Mouse (Mus musculus): ENCODE measurements at regions not wholly inside any gene's neighbourhood (a gene's known extent, or its start where the extent isn't known, plus 50 kb on each side); places are given as distances from the start of the nearest gene placed in this dataset.
A peak's percentile ranks its signal among the peaks of the same experiment; 100 is the strongest.

DNA sequence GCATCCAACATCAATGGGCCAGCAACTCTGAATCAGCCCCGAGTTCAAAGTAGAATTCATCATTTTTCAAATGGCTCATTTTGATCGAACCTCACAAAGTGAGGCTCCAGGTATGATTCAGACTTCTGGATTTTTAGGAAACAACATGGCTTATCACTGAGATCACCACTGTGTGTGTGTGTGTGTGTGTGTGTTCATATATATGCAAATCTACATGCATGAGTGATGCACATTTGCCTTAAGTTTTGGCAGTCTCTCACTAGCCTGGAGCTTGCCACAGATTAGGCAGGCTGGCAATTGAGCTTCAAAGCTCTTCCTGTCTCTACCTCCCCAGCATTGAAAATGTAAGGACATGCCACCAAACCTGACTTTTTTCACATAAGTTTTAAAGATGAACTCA lies 195.1 kb upstream of the Mindy3 start:
- intact Hi-C loops (cut with DNase I) = no loop called here
- DNase-seq (ENCODE audit: low spot score in 2 of 2) = no peak

DNA sequence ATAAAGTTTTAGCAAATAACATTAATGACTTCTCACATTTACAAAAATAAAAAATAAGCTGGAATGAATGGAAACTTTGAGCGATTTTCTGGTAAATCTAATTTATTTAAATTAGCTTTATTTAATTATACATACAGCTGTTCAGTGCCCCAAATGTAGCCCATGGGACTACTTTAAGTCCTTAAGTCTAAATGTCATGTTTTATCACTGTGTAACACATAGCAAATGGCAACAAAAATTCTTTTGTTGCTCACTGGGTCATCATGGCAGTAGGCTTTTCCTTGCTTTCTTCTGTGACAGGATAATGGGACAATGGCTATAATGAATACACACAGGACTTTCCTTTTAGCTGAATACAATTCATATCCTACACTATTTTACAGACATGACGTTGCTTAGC lies 194.6 kb upstream of the Mindy3 start:
- no peak for DNase-seq (ENCODE audit: low spot score in 2 of 2)
- intact Hi-C loops (cut with DNase I) = no loop called here

DNA sequence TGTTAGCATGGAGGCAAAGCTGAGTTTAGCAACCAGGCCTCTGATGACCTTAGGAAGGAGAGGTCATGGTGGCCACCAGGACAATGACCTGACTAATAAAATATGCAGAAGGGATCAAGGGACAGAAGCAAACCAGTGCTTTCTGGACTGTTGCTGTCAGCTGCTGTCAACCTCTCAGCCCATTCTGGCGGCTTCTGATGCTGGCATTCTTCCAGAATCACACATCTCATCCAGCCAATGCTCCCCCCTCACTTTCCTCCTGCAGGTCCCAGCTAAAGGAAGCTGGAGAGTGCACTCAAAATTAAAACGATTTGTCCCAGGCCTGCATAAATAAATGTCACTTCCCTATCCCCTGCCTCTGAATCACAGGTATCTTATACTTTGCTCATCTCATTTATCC lies 163.3 kb upstream of the Mindy3 start:
- intact Hi-C loops (cut with DNase I) = no loop called here
- peak in 1 of 2 experiments; percentile 1 for DNase-seq (ENCODE audit: low spot score in 2 of 2)

DNA sequence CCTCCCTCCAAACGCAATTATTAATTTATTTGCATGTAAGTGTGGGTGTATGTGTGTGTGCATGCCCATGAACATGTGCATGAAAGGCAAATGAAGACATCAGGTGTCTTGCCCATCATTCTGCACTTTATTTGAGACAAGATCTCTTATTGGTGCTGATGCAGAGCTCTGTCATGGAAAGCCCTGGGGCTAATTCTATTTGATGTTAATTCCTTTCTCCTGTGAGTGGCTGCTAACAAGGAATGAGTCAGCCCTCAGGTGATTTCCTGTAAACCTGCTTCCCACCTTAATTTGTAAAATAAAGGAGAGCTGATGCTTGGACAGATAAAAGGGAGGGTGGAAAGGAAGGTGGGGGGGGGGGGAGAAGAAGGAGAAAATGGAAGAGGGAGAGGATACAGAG lies 138.5 kb upstream of the Mindy3 start:
- DNase-seq (ENCODE audit: low spot score in 2 of 2) = no peak
- intact Hi-C loops (cut with DNase I) = no loop called here

DNA sequence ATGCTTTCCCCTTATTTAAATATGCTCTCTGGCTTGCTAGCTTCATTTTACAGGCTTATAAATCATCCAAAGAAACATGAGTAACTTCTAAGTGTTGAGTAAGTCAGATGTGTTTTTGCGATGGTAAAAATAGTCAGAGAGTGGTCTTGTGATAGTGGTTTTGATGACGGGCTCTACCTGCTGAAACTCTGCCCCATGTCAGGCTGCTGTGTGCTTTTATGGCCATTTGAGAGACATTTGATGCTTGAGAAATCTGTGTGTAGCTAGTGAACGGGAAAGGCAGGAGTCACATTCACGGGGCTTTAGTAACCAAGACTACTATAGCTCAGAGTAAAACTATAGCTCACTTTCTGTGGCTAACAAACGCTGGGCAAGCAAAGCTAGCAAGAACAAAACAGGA lies 103.1 kb upstream of the Mindy3 start:
- intact Hi-C loops (cut with DNase I) = no loop called here
- no peak for DNase-seq (ENCODE audit: low spot score in 2 of 2)

DNA sequence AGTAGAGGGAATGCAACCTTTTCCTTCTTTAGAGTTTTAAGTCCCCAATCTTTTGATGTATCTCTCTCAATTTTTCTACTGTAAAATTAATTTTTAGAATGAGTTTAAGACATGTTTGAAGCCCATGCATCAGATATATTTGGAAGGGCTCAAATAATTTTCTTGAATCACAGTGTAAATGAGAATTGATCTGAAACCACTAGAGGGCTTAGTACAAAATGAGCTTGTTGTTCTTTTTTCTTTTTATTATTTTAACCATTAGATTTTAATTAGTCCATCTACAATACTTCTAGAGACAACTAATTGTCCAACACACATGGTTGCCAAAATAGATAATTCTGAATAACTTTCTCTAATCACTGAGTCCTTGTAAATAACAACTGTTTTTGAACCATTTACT lies 102.5 kb upstream of the Mindy3 start:
- DNase-seq (ENCODE audit: low spot score in 2 of 2) = no peak
- intact Hi-C loops (cut with DNase I) = no loop called here

DNA sequence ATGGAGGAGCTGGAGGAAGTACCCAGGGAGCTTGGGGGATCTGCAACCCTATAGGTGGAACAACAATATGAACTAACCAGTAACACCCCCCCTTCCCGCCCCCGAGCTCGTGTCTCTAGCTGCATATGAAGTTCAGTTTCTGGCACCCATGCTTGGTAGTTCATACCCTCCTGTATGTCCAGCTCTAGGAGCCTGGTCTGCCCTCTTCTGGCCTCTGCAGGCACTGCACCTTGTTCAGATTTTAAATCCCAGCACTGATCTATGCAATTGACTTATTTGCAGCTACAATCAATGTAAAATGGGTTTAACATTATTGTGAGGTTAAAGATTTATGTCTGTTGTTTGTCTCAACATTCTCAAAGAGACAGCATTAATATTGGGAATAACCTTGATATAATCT lies 73.1 kb upstream of the Mindy3 start:
- DNase-seq (ENCODE audit: low spot score in 2 of 2) = no peak
- intact Hi-C loops (cut with DNase I) = no loop called here

DNA sequence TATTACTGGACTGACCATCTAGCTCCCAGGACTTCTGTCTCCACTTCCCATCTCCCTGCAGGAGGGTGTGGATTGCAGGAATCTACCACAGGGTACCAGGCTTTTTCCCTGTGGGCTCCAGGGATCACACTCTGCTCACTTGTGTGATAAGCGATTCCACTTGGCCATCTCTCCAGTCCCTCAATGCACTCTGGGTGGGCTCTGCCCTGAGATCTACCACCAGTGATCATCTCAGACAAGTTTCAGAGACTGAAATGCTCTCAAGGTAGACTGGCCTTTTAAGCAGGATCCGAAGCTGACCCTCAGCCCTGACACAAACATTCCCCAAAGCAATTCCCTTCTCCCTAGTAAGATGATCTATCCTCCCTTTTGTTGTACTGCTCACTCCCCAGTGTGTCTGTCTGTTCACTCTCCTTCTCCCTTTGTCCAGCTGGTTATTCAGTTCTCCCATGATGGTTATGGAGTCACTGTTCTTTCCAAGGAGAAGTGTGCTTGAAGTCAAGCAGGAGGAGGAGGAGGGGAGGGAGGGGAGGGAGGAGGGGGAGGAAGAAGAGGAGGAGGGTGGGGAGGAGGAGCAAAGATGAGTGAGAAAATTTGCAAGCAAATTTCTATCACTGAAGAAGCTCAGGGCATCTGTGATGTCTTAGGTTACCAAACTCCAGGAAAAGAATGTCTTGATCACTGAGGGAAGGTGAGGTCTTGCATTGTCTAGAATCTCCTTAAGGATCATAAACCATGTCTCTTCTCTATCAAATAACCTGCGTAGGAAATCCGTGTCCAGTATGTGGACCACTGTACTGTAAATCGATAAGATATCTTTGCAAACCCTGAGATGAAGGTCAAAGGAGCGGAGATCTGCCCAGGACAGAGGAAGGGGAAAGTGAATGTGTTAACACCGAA lies 50.4 kb upstream of the Mindy3 start:
- intact Hi-C loops (cut with DNase I) = no loop called here
- no peak for DNase-seq (ENCODE audit: low spot score in 2 of 2)
